Mouse (Mus musculus): ENCODE measurements around the gene Trim23. TPM values are rescaled to one million over a fixed set of nuclear protein-coding genes. Genes with fewer than 3 reads are reported as not detected.

Gene Trim23
- polyA plus RNA-seq, 2 experiments = 14.9 to 18.0 TPM

DNA sequence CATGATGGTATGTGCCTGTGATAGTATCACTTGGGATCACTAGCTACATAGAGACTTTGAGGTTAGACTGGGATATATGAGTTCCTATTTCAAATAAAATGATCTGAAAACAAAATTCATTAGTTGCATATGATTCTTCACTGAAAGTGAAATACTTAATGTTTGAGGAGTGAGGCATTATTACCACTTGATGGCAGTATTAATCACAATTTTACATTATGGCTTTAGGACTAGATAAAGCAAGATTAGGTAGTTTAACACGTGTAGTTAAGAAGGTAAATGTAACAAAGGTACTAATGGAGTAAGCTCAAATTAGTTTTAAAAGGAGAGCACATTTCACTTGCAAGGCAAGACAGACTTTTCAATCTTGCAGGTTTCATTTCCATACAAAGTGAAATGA is 25.7 kb downstream of the Trim23 start:
- Histone ChIP-seq H3K27me3 (ENCODE audit: control insufficient read depth, insufficient read depth, low read length) (no peaks in the 10 kb centered on the region), H3K27ac (replicated peaks; ENCODE audit: low read depth, low read length) (no peak overlapping the region), H3K9ac (ENCODE audit: low read depth, low read length, severe bottlenecking) (no peak overlapping the region), H3K36me3 (ENCODE audit: control insufficient read depth, insufficient read depth, low read length) (peaks cover 44% of the 10 kb centered on the region), H3K4me3 (replicated peaks; ENCODE audit: low read length) (no peak overlapping the region), H3K4me1 (ENCODE audit: control insufficient read depth, insufficient read depth, low read length) (no peaks in the 10 kb centered on the region), H3K4me2 (replicated peaks; ENCODE audit: low read depth, low read length, severe bottlenecking) (no peak overlapping the region), H3K9me3 (ENCODE audit: control insufficient read depth, low read length) (no peaks in the 10 kb centered on the region)
- no peak for ATAC-seq (ENCODE audit: low FRiP score, low read depth)
- DNase-seq (ENCODE audit: low spot score) = no peak
- 71% methylated on average over 1 of the region's 1 CpGs for WGBS
- TF ChIP-seq POLR2A (IDR thresholded peaks at IDR 0.05; ENCODE audit: borderline replicate concordance, extremely low read depth, insufficient read depth, insufficient read length) = no peak

DNA sequence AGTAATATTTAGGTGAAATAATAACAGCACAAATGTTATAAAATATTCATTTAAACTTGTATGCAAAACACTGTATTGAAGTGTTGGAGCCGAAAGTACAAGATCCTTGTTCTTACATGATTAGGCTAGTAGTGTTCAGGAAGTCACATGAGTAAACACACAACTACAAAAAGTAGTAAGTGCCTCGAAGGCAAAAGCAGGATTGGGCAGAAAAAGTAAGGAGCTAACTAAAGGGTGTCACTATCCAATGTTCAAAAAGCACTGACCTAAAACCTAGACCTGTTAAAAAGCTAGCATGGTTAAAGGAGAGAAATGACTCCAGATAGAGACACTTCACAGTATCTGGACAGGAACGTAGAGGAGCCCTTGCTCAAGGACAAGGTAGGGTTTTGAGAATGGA is 48.9 kb downstream of the Trim23 start:
- Histone ChIP-seq H3K4me3 (replicated peaks; ENCODE audit: low read length) (peak overlapping the region; percentile 78), H3K4me2 (replicated peaks; ENCODE audit: low read depth, low read length, severe bottlenecking) (peak overlapping the region; percentile 69), H3K4me1 (ENCODE audit: control insufficient read depth, insufficient read depth, low read length) (peaks cover 10% of the 10 kb centered on the region; the same call in 1 of the 2 replicates), H3K27me3 (ENCODE audit: control insufficient read depth, insufficient read depth, low read length) (no peaks in the 10 kb centered on the region), H3K9me3 (ENCODE audit: control insufficient read depth, low read length) (no peaks in the 10 kb centered on the region), H3K36me3 (ENCODE audit: control insufficient read depth, insufficient read depth, low read length) (peaks cover 5% of the 10 kb centered on the region; the same call in 1 of the 2 replicates), H3K9ac (ENCODE audit: low read depth, low read length, severe bottlenecking) (peak overlapping the region; percentile 88; the same call in 1 of the 2 replicates), H3K27ac (replicated peaks; ENCODE audit: low read depth, low read length) (no peak overlapping the region)
- ATAC-seq (ENCODE audit: low FRiP score, low read depth) (no peak), DNase-seq (ENCODE audit: low spot score) (no peak)
- whole genome bisulfite sequencing = 66% methylated on average over 3 of the region's 3 CpGs
- no peak for TF ChIP-seq POLR2A (IDR thresholded peaks at IDR 0.05; ENCODE audit: borderline replicate concordance, extremely low read depth, insufficient read depth, insufficient read length)

DNA sequence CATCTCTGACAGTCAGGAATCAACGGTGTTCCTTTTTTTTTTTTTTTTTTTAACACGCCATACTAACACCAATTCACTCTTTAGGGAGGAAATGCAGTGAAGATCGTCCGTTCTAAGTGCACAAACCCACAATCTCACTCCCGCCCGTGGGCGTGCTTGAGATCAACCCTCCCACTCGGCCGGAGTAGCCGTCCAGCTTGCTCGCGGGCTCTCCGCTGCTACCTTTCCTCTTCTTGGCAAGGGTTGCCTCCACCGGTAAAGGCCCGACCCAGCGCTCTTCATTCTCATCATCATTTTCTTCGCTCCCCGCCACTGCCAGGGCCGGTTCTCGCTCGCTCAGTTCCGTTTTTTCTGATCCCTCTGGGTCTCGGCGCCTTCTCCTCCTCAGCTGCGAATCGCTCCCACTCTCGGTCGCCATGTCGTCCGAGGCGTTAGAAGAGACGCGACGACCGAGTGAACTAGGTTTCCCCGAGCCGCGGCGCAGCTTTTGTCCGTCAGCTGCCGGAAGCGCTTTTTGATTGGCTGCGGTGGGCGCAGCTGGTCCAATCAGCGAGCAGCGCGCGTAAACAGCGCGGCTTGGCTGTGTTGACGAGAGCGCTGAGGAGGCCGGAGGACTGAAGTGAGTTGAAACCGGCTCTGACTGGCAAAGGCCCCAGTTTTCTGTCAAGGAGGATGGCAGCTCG is 49.9 kb downstream of the Trim23 start, which contains the start of the genes Cenpk and Ppwd1:
TSS of gene Cenpk (plus strand) at position 228 of the 683 bp plus-strand sequence.
TSS of gene Ppwd1 (minus strand) at position 460 of the 683 bp plus-strand sequence.
- Histone ChIP-seq H3K9me3 (ENCODE audit: control insufficient read depth, low read length) (no peaks in the 10 kb centered on the region), H3K4me1 (ENCODE audit: control insufficient read depth, insufficient read depth, low read length) (peaks cover 10% of the 10 kb centered on the region; the same call in 1 of the 2 replicates), H3K36me3 (ENCODE audit: control insufficient read depth, insufficient read depth, low read length) (peaks cover 13% of the 10 kb centered on the region; the same call in 1 of the 2 replicates), H3K4me2 (replicated peaks; ENCODE audit: low read depth, low read length, severe bottlenecking) (peak within 1 kb of the TSS; percentile 69), H3K27ac (replicated peaks; ENCODE audit: low read depth, low read length) (peak within 1 kb of the TSS; percentile 95), H3K9ac (ENCODE audit: low read depth, low read length, severe bottlenecking) (peak within 1 kb of the TSS; percentile 88), H3K27me3 (ENCODE audit: control insufficient read depth, insufficient read depth, low read length) (no peaks in the 10 kb centered on the region), H3K4me3 (replicated peaks; ENCODE audit: low read length) (peak within 1 kb of the TSS; percentile 78)
- TF ChIP-seq POLR2A (IDR thresholded peaks at IDR 0.05; ENCODE audit: borderline replicate concordance, extremely low read depth, insufficient read depth, insufficient read length) = peak; percentile 87; the same call in 1 of the 2 replicates
- ATAC-seq (ENCODE audit: low FRiP score, low read depth) = peak; percentile 99
- DNase-seq (ENCODE audit: low spot score) = peak; percentile 99
- under 1% methylated on average over 55 of the region's 55 CpGs for WGBS

GRCm38 (mm10) chr13:104229181-104229580 is 50.6 kb downstream of the Trim23 start:
- no peak for TF ChIP-seq POLR2A (IDR thresholded peaks at IDR 0.05; ENCODE audit: borderline replicate concordance, extremely low read depth, insufficient read depth, insufficient read length)

More at GRCm38 (mm10) chr13:104229181-104229580, 50.6 kb downstream of the Trim23 start:
- WGBS = 7% methylated on average over 15 of the region's 15 CpGs
- Histone ChIP-seq H3K27me3 (ENCODE audit: control insufficient read depth, insufficient read depth, low read length) (no peaks in the 10 kb centered on the region), H3K9ac (ENCODE audit: low read depth, low read length, severe bottlenecking) (peak overlapping the region; percentile 88), H3K4me1 (ENCODE audit: control insufficient read depth, insufficient read depth, low read length) (peaks cover 10% of the 10 kb centered on the region; the same call in 1 of the 2 replicates), H3K36me3 (ENCODE audit: control insufficient read depth, insufficient read depth, low read length) (peaks cover 13% of the 10 kb centered on the region; the same call in 1 of the 2 replicates), H3K4me2 (replicated peaks; ENCODE audit: low read depth, low read length, severe bottlenecking) (peak overlapping the region; percentile 57), H3K9me3 (ENCODE audit: control insufficient read depth, low read length) (no peaks in the 10 kb centered on the region), H3K4me3 (replicated peaks; ENCODE audit: low read length) (peak overlapping the region; percentile 78), H3K27ac (replicated peaks; ENCODE audit: low read depth, low read length) (0 out of 2 replicates have a peak overlapping the region, but pooled peaks have one; percentile 52)
- DNase-seq (ENCODE audit: low spot score) (no peak), ATAC-seq (ENCODE audit: low FRiP score, low read depth) (peak; percentile 19)

Other genes starting within 250 kb of the Trim23 start
- gene Nln, start 69.2 kb upstream of the Trim23 start, polyA plus RNA-seq (2012; rRNA removed) = 7.6 and 9.8 TPM in 2 replicates
- 16.6 and 17.3 TPM in 2 replicates for gene Nln, start 69.2 kb upstream of the Trim23 start, polyA plus RNA-seq (2014; fragmentation: Nextera tagmentation; extraction: Ambion mirVana)
- gene Sgtb, start 69.1 kb upstream of the Trim23 start, polyA plus RNA-seq (2012; rRNA removed) = 4.9 and 5.9 TPM in 2 replicates
- 7.3 and 7.5 TPM in 2 replicates for gene Sgtb, start 69.1 kb upstream of the Trim23 start, polyA plus RNA-seq (2014; fragmentation: Nextera tagmentation; extraction: Ambion mirVana)
- gene Trappc13, start 328 bp upstream of the Trim23 start, polyA plus RNA-seq (2012; rRNA removed) = 18.6 and 23.4 TPM in 2 replicates
- gene Trappc13, start 328 bp upstream of the Trim23 start, polyA plus RNA-seq (2014; fragmentation: Nextera tagmentation; extraction: Ambion mirVana) = 43.9 and 49.7 TPM in 2 replicates
- 12.8 and 23.4 TPM in 2 replicates for gene Cenpk, start 49.8 kb downstream of the Trim23 start, polyA plus RNA-seq (2012; rRNA removed)
- 53.9 and 56.5 TPM in 2 replicates for gene Cenpk, start 49.8 kb downstream of the Trim23 start, polyA plus RNA-seq (2014; fragmentation: Nextera tagmentation; extraction: Ambion mirVana)
- gene Ppwd1, start 50.0 kb downstream of the Trim23 start, polyA plus RNA-seq (2012; rRNA removed) = 10.8 and 15.5 TPM in 2 replicates
- gene Ppwd1, start 50.0 kb downstream of the Trim23 start, polyA plus RNA-seq (2014; fragmentation: Nextera tagmentation; extraction: Ambion mirVana) = 13.3 and 14.3 TPM in 2 replicates
- gene Adamts6, start 109.0 kb downstream of the Trim23 start, polyA plus RNA-seq (2012; rRNA removed) = 13.8 and 16.1 TPM in 2 replicates
- 5.0 and 6.2 TPM in 2 replicates for gene Adamts6, start 109.0 kb downstream of the Trim23 start, polyA plus RNA-seq (2014; fragmentation: Nextera tagmentation; extraction: Ambion mirVana)

Data from limb, embryonic 14.5 days (tissue).